Mouse (Mus musculus) stomach, embryonic 16.5 days (tissue): Measurements from ENCODE around the gene Olfr186. TPM values are rescaled to one million over a fixed set of nuclear protein-coding genes. Genes with fewer than 3 reads are reported as not detected.

Experiments
- ATAC-seq: fragments of 200-750 bp; cut with Nextera tagmentation; 2 replicates; pipeline ENCODE4 v1.8.0; 2017; ENCODE audit warnings: moderate number of reproducible peaks, moderate TSS enrichment; ENCODE audit not compliant: insufficient read depth, low FRiP score
- H3K27ac ChIP-seq: fragments of 300-500 bp; sonication (generic); 2 replicates; pipeline ENCODE4 v1.5.1; 2014; ENCODE audit warnings: low read length
- H3K27me3 ChIP-seq: fragments of 300-500 bp; sonication (generic); 2 replicates; pipeline ENCODE4 v1.6.1; 2014; ENCODE audit warnings: low read length, control low read depth, mixed read lengths; ENCODE audit not compliant: control insufficient read depth, insufficient read depth
- H3K36me3 ChIP-seq: fragments of 300-500 bp; sonication (generic); 2 replicates; pipeline ENCODE4 v1.6.1; 2014; ENCODE audit warnings: low read length; ENCODE audit not compliant: control insufficient read depth, insufficient read depth
- H3K4me1 ChIP-seq: fragments of 300-500 bp; sonication (generic); 2 replicates; pipeline ENCODE4 v1.6.1; 2014; ENCODE audit warnings: low read length, control low read depth, mixed read lengths; ENCODE audit not compliant: control insufficient read depth, insufficient read depth
- H3K4me2 ChIP-seq: fragments of 300-500 bp; sonication (generic); 2 replicates; pipeline ENCODE4 v1.6.1; 2014; ENCODE audit warnings: low read depth, low read length, mixed read lengths
- H3K4me3 ChIP-seq: fragments of 300-500 bp; sonication (generic); replicated peaks from 2 replicates; pipeline ENCODE4 v1.5.1; 2014; ENCODE audit warnings: mild to moderate bottlenecking, low read length
- H3K9ac ChIP-seq: fragments of 300-500 bp; sonication (generic); 2 replicates; pipeline ENCODE4 v1.6.1; 2014; ENCODE audit warnings: low read length
- H3K9me3 ChIP-seq: fragments of 300-500 bp; sonication (generic); replicated peaks from 2 replicates; pipeline ENCODE4 v1.6.1; 2016; ENCODE audit warnings: low read length, control low read depth; ENCODE audit not compliant: control insufficient read depth
- WGBS: fragments of 180-500 bp; shearing (Covaris S2); extraction: QIAGEN DNeasy Blood & Tissue Kit; methylation state at CpG from one replicate; pipeline ENCODE4 v1.1.7; 2014; 5-methylcytosine and 5-hydroxymethylcytosine counted together
- polyA plus RNA-seq: library from polyadenylated mRNA; unstranded; fragments of >200 nt; fragmentation: Nextera tagmentation; extraction: Ambion mirVana; gene quantifications from 2 replicates; pipeline ENCODE4 v1.2.1, GENCODE M21; 2015

Olfr186 gene
- polyA plus RNA-seq, 1 experiment from 2014 or later = 0.21 TPM

- no peaks in the 10 kb centered on the region for H3K9me3 ChIP-seq
- H3K4me3 ChIP-seq = no peak overlapping the region
- H3K9ac ChIP-seq = no peak overlapping the region
- whole genome bisulfite sequencing = 59% methylated on average over 2 of the region's 2 CpGs
- H3K27me3 ChIP-seq = no peaks in the 10 kb centered on the region
- no peak overlapping the region for H3K4me2 ChIP-seq
- H3K27ac ChIP-seq = no peak overlapping the region
- ATAC-seq = no peak
- no peaks in the 10 kb centered on the region for H3K4me1 ChIP-seq
- no peaks in the 10 kb centered on the region for H3K36me3 ChIP-seq
Observed at GRCm38 (mm10) chr16:59013357-59014018, 16.6 kb downstream of the Olfr186 start.

GRCm38 (mm10) chr16:59007146-59007545 is 22.9 kb downstream of the Olfr186 start:
- no peaks in the 10 kb centered on the region for H3K36me3 ChIP-seq
- H3K27me3 ChIP-seq = no peaks in the 10 kb centered on the region
- H3K4me1 ChIP-seq = no peaks in the 10 kb centered on the region
- H3K4me3 ChIP-seq = no peak overlapping the region
- no peak overlapping the region for H3K4me2 ChIP-seq
- H3K9me3 ChIP-seq = no peaks in the 10 kb centered on the region
- H3K27ac ChIP-seq = no peak overlapping the region
- ATAC-seq = no peak
- H3K9ac ChIP-seq = no peak overlapping the region

GRCm38 (mm10) chr16:58995057-58995456 is 35.0 kb downstream of the Olfr186 start, which contains the start of gene Olfr183:
Gene Olfr183 (plus strand): TSS chr16:58995357.
- no peak within 1 kb of the TSS for H3K9ac ChIP-seq
- H3K36me3 ChIP-seq = no peaks in the 10 kb centered on the region
- no peak for ATAC-seq
- no peak within 1 kb of the TSS for H3K27ac ChIP-seq
- H3K4me1 ChIP-seq = no peaks in the 10 kb centered on the region
- no peak within 1 kb of the TSS for H3K4me2 ChIP-seq
- no peaks in the 10 kb centered on the region for H3K9me3 ChIP-seq
- no peaks in the 10 kb centered on the region for H3K27me3 ChIP-seq
- no peak within 1 kb of the TSS for H3K4me3 ChIP-seq
- WGBS = 65% methylated on average over 2 of the region's 2 CpGs

Other genes starting within 250 kb of the Olfr186 start
- not detected in 2 replicates for gene Olfr173, start 230.0 kb downstream of the Olfr186 start, polyA plus RNA-seq
- gene Olfr175-ps1, start 203.5 kb downstream of the Olfr186 start, polyA plus RNA-seq = not detected in 2 replicates
- gene Olfr177, start 155.5 kb downstream of the Olfr186 start, polyA plus RNA-seq = not detected in 2 replicates
- gene Olfr178, start 138.2 kb downstream of the Olfr186 start, polyA plus RNA-seq = not detected in 2 replicates
- not detected in 2 replicates for gene Olfr181, start 101.5 kb downstream of the Olfr186 start, polyA plus RNA-seq
- gene Olfr180, start 100.9 kb downstream of the Olfr186 start, polyA plus RNA-seq = not detected in 2 replicates
- not detected in 2 replicates for gene Olfr183, start 34.9 kb downstream of the Olfr186 start, polyA plus RNA-seq
- 0.24 TPM in 1 of 2 replicates, not detected in the other for gene Olfr187, start 9.5 kb upstream of the Olfr186 start, polyA plus RNA-seq
- gene Olfr190, start 47.7 kb upstream of the Olfr186 start, polyA plus RNA-seq = not detected in 2 replicates
- gene Olfr191, start 59.5 kb upstream of the Olfr186 start, polyA plus RNA-seq = not detected in 2 replicates
- gene Olfr193, start 81.6 kb upstream of the Olfr186 start, polyA plus RNA-seq = not detected in 2 replicates
- not detected in 2 replicates for gene Olfr194, start 90.8 kb upstream of the Olfr186 start, polyA plus RNA-seq
- gene Olfr195, start 116.8 kb upstream of the Olfr186 start, polyA plus RNA-seq = not detected in 2 replicates
- gene Olfr196, start 140.2 kb upstream of the Olfr186 start, polyA plus RNA-seq = not detected in 2 replicates
- gene Olfr198, start 173.2 kb upstream of the Olfr186 start, polyA plus RNA-seq = not detected in 2 replicates
- not detected in 2 replicates for gene Olfr199, start 189.5 kb upstream of the Olfr186 start, polyA plus RNA-seq
- not detected in 2 replicates for gene Olfr201, start 242.3 kb upstream of the Olfr186 start, polyA plus RNA-seq